Mouse (Mus musculus) embryonic facial prominence, embryonic 14.5 days (tissue): ENCODE results near the gene Rubcnl. TPM values are rescaled to one million over a fixed set of nuclear protein-coding genes. Genes with fewer than 3 reads are reported as not detected.
A peak's percentile ranks its signal among the peaks of the same experiment; 100 is the strongest.

ENCODE experiments used
- ATAC-seq: fragments of 200-750 bp; cut with Nextera tagmentation; 2 replicates; pipeline ENCODE4 v1.8.0; 2017; ENCODE audit warnings: low read depth, moderate number of reproducible peaks, moderate TSS enrichment
- DNase-seq: peaks from one replicate; pipeline ENCODE4 v3.0.0-alpha.2; 2015; ENCODE audit warnings: low spot score
- H3K27ac ChIP-seq: fragments of 300-500 bp; sonication (generic); replicated peaks from 2 replicates; pipeline ENCODE4 v1.5.1; 2014; ENCODE audit warnings: low read depth, mild to moderate bottlenecking, low read length, moderate library complexity
- H3K27me3 ChIP-seq: fragments of 300-500 bp; sonication (generic); replicated peaks from 2 replicates; pipeline ENCODE4 v1.6.1; 2014; ENCODE audit warnings: low read length; ENCODE audit not compliant: control insufficient read depth, insufficient read depth
- H3K36me3 ChIP-seq: fragments of 300-500 bp; sonication (generic); 2 replicates; pipeline ENCODE4 v1.6.1; 2014; ENCODE audit warnings: low read length, mixed read lengths; ENCODE audit not compliant: control insufficient read depth, insufficient read depth
- H3K4me1 ChIP-seq: fragments of 300-500 bp; sonication (generic); 2 replicates; pipeline ENCODE4 v1.6.1; 2014; ENCODE audit warnings: antibody characterized with exemption, low read length; ENCODE audit not compliant: control insufficient read depth, insufficient read depth
- H3K4me2 ChIP-seq: fragments of 300-500 bp; sonication (generic); 2 replicates; pipeline ENCODE4 v1.6.1; 2014; ENCODE audit warnings: low read depth, mild to moderate bottlenecking, low read length, moderate library complexity, mixed read lengths
- H3K4me3 ChIP-seq: fragments of 300-500 bp; sonication (generic); 2 replicates; pipeline ENCODE4 v1.5.1; 2014; ENCODE audit warnings: low read depth, mild to moderate bottlenecking, low read length
- H3K9ac ChIP-seq: fragments of 300-500 bp; sonication (generic); 2 replicates; pipeline ENCODE4 v1.6.1; 2014; ENCODE audit warnings: low read depth, mild to moderate bottlenecking, low read length, moderate library complexity, mixed read lengths
- H3K9me3 ChIP-seq: fragments of 300-500 bp; sonication (generic); 2 replicates; pipeline ENCODE4 v1.6.1; 2016; ENCODE audit warnings: low read length; ENCODE audit not compliant: control insufficient read depth
- WGBS: fragments of 180-500 bp; shearing (Covaris S2); extraction: QIAGEN DNeasy Blood & Tissue Kit; methylation state at CpG from one replicate; pipeline ENCODE4 v1.1.7; 2014; 5-methylcytosine and 5-hydroxymethylcytosine counted together
- polyA plus RNA-seq: library from polyadenylated mRNA; unstranded; fragments of >200 nt; fragmentation: Nextera tagmentation; extraction: Ambion mirVana; gene quantifications from 2 replicates; pipeline ENCODE4 v1.2.1, GENCODE M21; 2014

Gene Rubcnl
- polyA plus RNA-seq, 1 experiment from 2014 or later: 1.1 TPM

DNA sequence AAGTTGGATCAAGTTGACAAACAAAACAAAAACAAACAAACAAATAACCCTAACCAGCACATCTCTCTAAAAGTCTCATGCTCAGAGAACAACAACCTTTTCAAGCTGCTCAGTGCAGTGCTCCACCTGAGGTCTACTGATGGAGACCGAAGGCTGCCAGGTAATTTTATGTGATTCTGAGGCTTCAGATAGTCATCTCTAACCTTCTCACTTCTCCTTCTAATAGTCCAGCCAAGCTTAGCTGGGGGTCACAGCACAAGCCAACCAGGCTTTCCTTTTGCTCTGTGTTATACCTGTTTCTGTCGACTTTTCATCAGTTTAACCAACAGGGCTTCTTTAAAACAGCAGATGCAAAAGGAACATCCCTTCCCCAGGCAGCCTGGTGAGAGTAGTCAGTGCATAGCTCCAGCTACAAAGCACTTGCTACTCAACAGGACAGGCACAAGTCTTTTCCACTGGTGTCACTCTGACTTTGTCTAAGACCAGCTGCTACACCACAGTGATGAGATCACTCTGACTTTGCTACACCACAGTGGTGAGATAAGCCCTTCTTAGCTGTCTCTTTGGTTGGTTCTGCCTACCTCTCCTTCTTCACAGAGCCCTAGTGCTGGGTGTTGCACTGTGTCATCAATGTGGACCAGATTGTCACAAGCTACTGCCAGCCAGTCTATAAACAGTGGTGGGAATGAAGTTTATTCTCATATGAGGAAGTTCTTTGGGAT is 10.2 kb upstream of the Rubcnl start:
- no peaks in the 10 kb centered on the region for H3K9me3 ChIP-seq
- 78% methylated on average over 2 of the region's 2 CpGs for WGBS
- no peak overlapping the region for H3K9ac ChIP-seq

DNA sequence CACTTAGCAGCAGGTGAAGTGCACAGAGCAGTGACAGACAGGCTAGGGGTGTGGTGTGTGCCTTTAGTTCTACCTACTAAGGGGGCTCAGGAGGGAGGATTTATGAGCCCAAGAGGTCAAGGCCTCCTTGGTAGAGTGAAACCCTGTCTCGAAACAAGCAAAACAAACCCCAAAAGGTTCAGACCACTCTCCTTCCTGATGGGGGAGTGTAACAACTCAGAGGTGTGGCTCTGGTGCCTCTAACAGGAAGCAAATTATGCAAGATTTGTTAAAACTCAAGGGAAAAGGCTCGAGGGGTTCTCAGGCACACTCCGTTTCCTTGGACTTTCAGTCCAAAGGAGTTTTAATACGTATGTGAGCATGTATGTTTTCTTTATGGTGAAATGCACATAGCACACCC is 5.5 kb upstream of the Rubcnl start:
- no peaks in the 10 kb centered on the region for H3K9me3 ChIP-seq
- H3K36me3 ChIP-seq: no peaks in the 10 kb centered on the region
- H3K27ac ChIP-seq: no peak overlapping the region
- no peak for ATAC-seq
- H3K4me1 ChIP-seq: no peaks in the 10 kb centered on the region
- H3K4me2 ChIP-seq: no peak overlapping the region
- WGBS: 44% methylated on average over 4 of the region's 4 CpGs
- no peak overlapping the region for H3K9ac ChIP-seq
- no peaks in the 10 kb centered on the region for H3K27me3 ChIP-seq
- DNase-seq: no peak
- H3K4me3 ChIP-seq: no peak overlapping the region

More for the DNA sequence above, 10.2 kb upstream of the Rubcnl start:
- Histone ChIP-seq H3K4me3 (no peak overlapping the region), H3K36me3 (no peaks in the 10 kb centered on the region), H3K27me3 (no peaks in the 10 kb centered on the region), H3K4me2 (no peak overlapping the region), H3K27ac (no peak overlapping the region), H3K4me1 (no peaks in the 10 kb centered on the region)
- DNase-seq (no peak), ATAC-seq (no peak)

- 24% methylated on average over 8 of the region's 8 CpGs for WGBS
- no peak overlapping the region for H3K27ac ChIP-seq
- DNase-seq: peak; percentile 32
These were observed 4.7 kb upstream of the Rubcnl start for GRCm38 (mm10) chr14:75010986-75011655.

GRCm38 (mm10) chr14:75016715-75017020 is 841 bp downstream of the Rubcnl start:
- ATAC-seq (no peak), DNase-seq (no peak)
- Histone ChIP-seq H3K4me2 (peak overlapping the region; percentile 91), H3K9me3 (no peaks in the 10 kb centered on the region), H3K4me3 (peak overlapping the region; percentile 62), H3K27me3 (0 out of 2 replicates have a peak, but pooled peaks cover 3% of the 10 kb centered on the region), H3K27ac (no peak overlapping the region), H3K36me3 (no peaks in the 10 kb centered on the region), H3K9ac (peak overlapping the region; percentile 68; the same call in 1 of the 2 replicates), H3K4me1 (no peaks in the 10 kb centered on the region)
- WGBS: 74% methylated on average over 9 of the region's 9 CpGs

More at GRCm38 (mm10) chr14:75010986-75011655, 4.7 kb upstream of the Rubcnl start:
- Histone ChIP-seq H3K9me3 (no peaks in the 10 kb centered on the region), H3K27me3 (no peaks in the 10 kb centered on the region), H3K4me2 (no peak overlapping the region), H3K4me3 (no peak overlapping the region), H3K36me3 (no peaks in the 10 kb centered on the region), H3K9ac (no peak overlapping the region), H3K4me1 (no peaks in the 10 kb centered on the region)
- ATAC-seq: peak; percentile 18; the same call in 1 of the 2 replicates

DNA sequence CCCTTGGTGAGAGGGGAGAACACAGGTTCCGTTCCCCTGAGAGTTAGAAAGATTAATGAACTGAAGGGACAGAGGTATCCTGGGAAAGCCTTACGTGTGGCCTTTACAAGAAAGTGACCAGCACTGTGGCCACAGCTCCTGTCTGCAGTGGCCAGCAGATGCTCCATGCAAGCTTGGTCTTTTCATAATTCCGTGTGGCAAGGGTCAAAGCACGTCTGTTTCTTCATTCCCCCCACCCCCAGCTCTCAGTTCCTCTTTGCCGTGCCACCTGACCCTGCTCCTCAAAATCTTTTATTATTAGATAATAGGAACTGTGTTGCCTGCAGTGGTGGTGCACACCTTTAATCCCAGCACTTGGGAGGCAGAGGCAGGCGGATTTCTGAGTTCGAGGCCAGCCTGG is 1.4 kb downstream of the Rubcnl start:
- no peak overlapping the region for H3K4me2 ChIP-seq
- H3K27ac ChIP-seq: no peak overlapping the region
- no peaks in the 10 kb centered on the region for H3K36me3 ChIP-seq
- ATAC-seq (no peak), DNase-seq (no peak)
- 0 out of 2 replicates have a peak, but pooled peaks cover 3% of the 10 kb centered on the region for H3K27me3 ChIP-seq
- H3K9me3 ChIP-seq: no peaks in the 10 kb centered on the region
- 85% methylated on average over 7 of the region's 7 CpGs for WGBS
- H3K9ac ChIP-seq: no peak overlapping the region
- no peak overlapping the region for H3K4me3 ChIP-seq
- H3K4me1 ChIP-seq: no peaks in the 10 kb centered on the region

GRCm38 (mm10) chr14:75017877-75018825 is 2.3 kb downstream of the Rubcnl start:
- Histone ChIP-seq H3K4me2 (no peak overlapping the region), H3K27me3 (0 out of 2 replicates have a peak, but pooled peaks cover 3% of the 10 kb centered on the region), H3K36me3 (no peaks in the 10 kb centered on the region), H3K9me3 (no peaks in the 10 kb centered on the region), H3K4me3 (no peak overlapping the region), H3K9ac (no peak overlapping the region), H3K4me1 (no peaks in the 10 kb centered on the region), H3K27ac (no peak overlapping the region)
- no peak for ATAC-seq
- no peak for DNase-seq
- 79% methylated on average over 18 of the region's 18 CpGs for WGBS

GRCm38 (mm10) chr14:75018829-75019228 is 3.0 kb downstream of the Rubcnl start:
- ATAC-seq: no peak

DNA sequence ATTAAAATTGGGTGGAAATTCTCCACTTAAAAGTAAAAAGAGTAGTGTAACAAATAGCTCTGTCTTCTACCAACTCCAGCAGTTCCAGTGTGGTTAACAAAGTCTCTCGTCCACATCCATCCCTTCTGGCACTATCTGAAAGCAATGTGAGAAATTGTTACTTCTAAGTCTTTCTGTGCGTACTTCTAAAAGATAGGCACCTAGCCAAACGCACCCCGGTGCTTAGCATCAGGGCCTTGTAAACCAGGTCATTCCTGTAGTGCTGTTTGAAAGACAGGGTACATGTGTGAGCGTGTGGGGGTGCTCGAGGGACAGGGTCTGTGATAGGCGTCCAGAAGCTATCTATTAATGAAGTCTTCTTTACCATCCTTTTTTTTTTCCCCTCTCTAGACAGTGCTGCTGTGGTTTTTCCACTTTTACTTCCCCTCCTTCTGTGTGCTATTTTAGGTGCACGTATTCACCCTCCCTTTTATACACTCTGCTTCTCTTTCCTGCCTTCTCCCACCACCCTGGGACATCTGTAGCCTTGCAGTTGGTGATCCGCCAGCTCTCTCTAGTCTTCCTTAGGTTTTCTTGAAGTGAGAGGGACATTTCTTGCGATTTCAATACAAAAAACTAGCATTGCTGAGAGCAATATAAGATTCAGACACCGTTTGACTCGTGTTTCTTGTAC is 4.9 kb downstream of the Rubcnl start:
- no peak overlapping the region for H3K4me2 ChIP-seq
- H3K27ac ChIP-seq: no peak overlapping the region
- no peaks in the 10 kb centered on the region for H3K36me3 ChIP-seq
- DNase-seq (no peak), ATAC-seq (no peak)
- no peaks in the 10 kb centered on the region for H3K4me1 ChIP-seq
- H3K9ac ChIP-seq: no peak overlapping the region
- 76% methylated on average over 12 of the region's 12 CpGs for WGBS
- no peaks in the 10 kb centered on the region for H3K9me3 ChIP-seq
- 0 out of 2 replicates have a peak, but pooled peaks cover 3% of the 10 kb centered on the region for H3K27me3 ChIP-seq
- no peak overlapping the region for H3K4me3 ChIP-seq

More at GRCm38 (mm10) chr14:75018829-75019228, 3.0 kb downstream of the Rubcnl start:
- Histone ChIP-seq H3K36me3 (no peaks in the 10 kb centered on the region), H3K9ac (no peak overlapping the region), H3K9me3 (no peaks in the 10 kb centered on the region), H3K4me3 (no peak overlapping the region), H3K27me3 (0 out of 2 replicates have a peak, but pooled peaks cover 3% of the 10 kb centered on the region), H3K4me1 (no peaks in the 10 kb centered on the region), H3K27ac (no peak overlapping the region), H3K4me2 (no peak overlapping the region)
- 58% methylated on average over 4 of the region's 4 CpGs for WGBS
- no peak for DNase-seq
